Mouse (Mus musculus) right cerebral cortex, adult 18-20 months (tissue): ENCODE data around the gene Nol3.

Source experiments
- DNase-seq: peaks from one replicate; pipeline ENCODE4 v3.0.0; 2022; ENCODE audit warnings: mixed read lengths

Nol3 gene

GRCm38 (mm10) chr8:105263244-105263912 is 12.6 kb upstream of the Nol3 start:
- DNase-seq = no peak

GRCm38 (mm10) chr8:105264024-105264982 is 11.6 kb upstream of the Nol3 start, which contains the start of the genes Tradd and Fbxl8:
Gene Tradd (minus strand): TSS chr8:105264609.
Gene Fbxl8 (plus strand): TSS chr8:105264648.
- DNase-seq = no peak

- no peak for DNase-seq
Observed at GRCm38 (mm10) chr8:105265128-105265527, 10.8 kb upstream of the Nol3 start.

GRCm38 (mm10) chr8:105266775-105267174 is 9.2 kb upstream of the Nol3 start:
- DNase-seq = no peak

- DNase-seq = peak; percentile 92
Observed at GRCm38 (mm10) chr8:105268342-105269074, 7.4 kb upstream of the Nol3 start.

GRCm38 (mm10) chr8:105269075-105269458 is 6.9 kb upstream of the Nol3 start:
- no peak for DNase-seq

- peak; percentile 73 for DNase-seq
Observed at GRCm38 (mm10) chr8:105269461-105269947, 6.4 kb upstream of the Nol3 start, which contains the start of gene Hsf4. Gene Hsf4 (plus strand): TSS chr8:105269801.

- DNase-seq = no peak
Observed at GRCm38 (mm10) chr8:105270101-105270915, 5.6 kb upstream of the Nol3 start.

GRCm38 (mm10) chr8:105270916-105271186 is 5.1 kb upstream of the Nol3 start:
- no peak for DNase-seq

- no peak for DNase-seq
Observed at GRCm38 (mm10) chr8:105275387-105275786, 553 bp upstream of the Nol3 start.

- DNase-seq = peak; percentile 65
Observed at GRCm38 (mm10) chr8:105276292-105277120, 566 bp downstream of the Nol3 start.

GRCm38 (mm10) chr8:105278911-105279334 is 3.0 kb downstream of the Nol3 start:
- DNase-seq = peak; percentile 91

GRCm38 (mm10) chr8:105280567-105280966 is 4.6 kb downstream of the Nol3 start:
- DNase-seq = no peak

- no peak for DNase-seq
Observed at GRCm38 (mm10) chr8:105281821-105282220, 5.9 kb downstream of the Nol3 start.

GRCm38 (mm10) chr8:105282239-105282638 is 6.3 kb downstream of the Nol3 start:
- no peak for DNase-seq

- no peak for DNase-seq
Observed at GRCm38 (mm10) chr8:105283074-105283473, 7.1 kb downstream of the Nol3 start.

GRCm38 (mm10) chr8:105285514-105285913 is 9.6 kb downstream of the Nol3 start:
- DNase-seq = no peak

GRCm38 (mm10) chr8:105286907-105287306 is 11.0 kb downstream of the Nol3 start:
- DNase-seq = no peak

GRCm38 (mm10) chr8:105288231-105288630 is 12.3 kb downstream of the Nol3 start:
- DNase-seq = no peak

GRCm38 (mm10) chr8:105288958-105289732 is 13.2 kb downstream of the Nol3 start:
- peak; percentile 95 for DNase-seq
